Mouse (Mus musculus) lung, postnatal 0 days (tissue): ENCODE measurements at regions not wholly inside any gene's neighbourhood (a gene's known extent, or its start where the extent isn't known, plus 50 kb on each side); places are given as distances from the start of the nearest gene placed in this dataset.

Experiments
- CTCF ChIP-seq: IDR thresholded peaks from 2 replicates; pipeline ENCODE4 v1.5.1; 2016; ENCODE audit warnings: antibody characterized with exemption, mild to moderate bottlenecking
- EP300 ChIP-seq: IDR thresholded peaks from 2 replicates; pipeline ENCODE4 v1.6.1; 2016; ENCODE audit warnings: antibody characterized with exemption, mild to moderate bottlenecking, control low read depth

DNA sequence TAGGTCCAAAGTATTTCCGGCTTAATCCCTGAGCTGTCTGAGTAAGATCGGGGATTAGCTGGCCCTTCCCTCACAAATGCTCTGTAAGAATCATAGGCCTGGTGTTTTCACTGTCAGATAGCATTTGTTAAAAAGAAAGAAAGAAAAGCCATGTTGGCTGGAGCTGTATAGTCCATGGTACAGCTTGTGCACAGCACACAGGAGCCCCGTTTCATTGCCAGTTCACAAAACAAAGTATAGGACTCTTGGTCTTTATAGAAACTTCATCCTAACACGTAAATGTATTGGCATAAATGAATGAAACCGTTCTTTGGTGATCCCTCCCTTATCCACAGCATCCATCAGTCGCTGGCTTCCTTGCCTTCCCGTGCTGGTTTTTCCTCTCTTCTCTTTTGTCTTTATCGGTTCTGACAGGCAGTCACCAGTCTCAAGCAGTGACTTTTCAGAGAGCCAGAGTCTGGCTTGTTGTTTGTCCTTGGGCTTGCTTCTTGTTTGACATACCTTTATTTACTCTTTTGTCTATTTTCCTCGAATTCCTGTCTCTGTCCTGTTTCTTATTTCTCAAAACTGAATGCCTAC, 117.3 kb downstream of the Dhrs2 start:
- TF ChIP-seq CTCF: no peak
- 0 out of 2 replicates have a peak, but pooled peaks have one; percentile 18 for TF ChIP-seq EP300
